Mouse (Mus musculus): ENCODE data around the gene Abhd12.

The Abhd12 gene

GRCm38 (mm10) chr2:150858724-150859487, 45.6 kb downstream of the Abhd12 start:
- no peak for DNase-seq (ENCODE audit: inconsistent age in 2 of 2, low spot score in 1 of 2)

- DNase-seq (ENCODE audit: inconsistent age in 2 of 2, low spot score in 1 of 2), result no peak
Observed at GRCm38 (mm10) chr2:150855186-150855585, 49.4 kb downstream of the Abhd12 start.

- DNase-seq (ENCODE audit: inconsistent age in 2 of 2, low spot score in 1 of 2), result no peak
Observed at GRCm38 (mm10) chr2:150851251-150851650, 53.3 kb downstream of the Abhd12 start.

GRCm38 (mm10) chr2:150847436-150847995, 57.0 kb downstream of the Abhd12 start:
- DNase-seq (ENCODE audit: inconsistent age in 2 of 2, low spot score in 1 of 2), result no peak

- peak in 1 of 2 experiments; percentile 36 for DNase-seq (ENCODE audit: inconsistent age in 2 of 2, low spot score in 1 of 2)
Observed at GRCm38 (mm10) chr2:150844798-150845197, 59.7 kb downstream of the Abhd12 start.

GRCm38 (mm10) chr2:150842049-150842461, 62.5 kb downstream of the Abhd12 start:
- peak in 1 of 2 experiments; percentile 51 for DNase-seq (ENCODE audit: inconsistent age in 2 of 2, low spot score in 1 of 2)

GRCm38 (mm10) chr2:150841109-150841508, 63.4 kb downstream of the Abhd12 start:
- DNase-seq (ENCODE audit: inconsistent age in 2 of 2, low spot score in 1 of 2), result no peak

- peak; percentile 75 to 81 for DNase-seq (ENCODE audit: inconsistent age in 2 of 2, low spot score in 1 of 2)
Observed at GRCm38 (mm10) chr2:150839686-150840471, 64.7 kb downstream of the Abhd12 start.

- DNase-seq (ENCODE audit: inconsistent age in 2 of 2, low spot score in 1 of 2), result no peak
Observed at GRCm38 (mm10) chr2:150837781-150838180, 66.8 kb downstream of the Abhd12 start.

GRCm38 (mm10) chr2:150836906-150837305, 67.6 kb downstream of the Abhd12 start:
- no peak for DNase-seq (ENCODE audit: inconsistent age in 2 of 2, low spot score in 1 of 2)

- DNase-seq (ENCODE audit: inconsistent age in 2 of 2, low spot score in 1 of 2), result no peak
Observed at GRCm38 (mm10) chr2:150835975-150836374, 68.6 kb downstream of the Abhd12 start.

GRCm38 (mm10) chr2:150834616-150835015, 69.9 kb downstream of the Abhd12 start:
- DNase-seq (ENCODE audit: inconsistent age in 2 of 2, low spot score in 1 of 2), result no peak

GRCm38 (mm10) chr2:150832029-150832428, 72.5 kb downstream of the Abhd12 start:
- DNase-seq (ENCODE audit: inconsistent age in 2 of 2, low spot score in 1 of 2), result no peak

GRCm38 (mm10) chr2:150830911-150831441, 73.6 kb downstream of the Abhd12 start:
- DNase-seq (ENCODE audit: inconsistent age in 2 of 2, low spot score in 1 of 2), result no peak

- no peak for DNase-seq (ENCODE audit: inconsistent age in 2 of 2, low spot score in 1 of 2)
Observed at GRCm38 (mm10) chr2:150830011-150830410, 74.5 kb downstream of the Abhd12 start.

GRCm38 (mm10) chr2:150828654-150829053, 75.9 kb downstream of the Abhd12 start:
- no peak for DNase-seq (ENCODE audit: inconsistent age in 2 of 2, low spot score in 1 of 2)

- no peak for DNase-seq (ENCODE audit: inconsistent age in 2 of 2, low spot score in 1 of 2)
Observed at GRCm38 (mm10) chr2:150828164-150828563, 76.4 kb downstream of the Abhd12 start.

GRCm38 (mm10) chr2:150826426-150826825, 78.1 kb downstream of the Abhd12 start:
- DNase-seq (ENCODE audit: inconsistent age in 2 of 2, low spot score in 1 of 2), result peak; percentile 90 to 91

GRCm38 (mm10) chr2:150822987-150823386, 81.6 kb downstream of the Abhd12 start:
- no peak for DNase-seq (ENCODE audit: inconsistent age in 2 of 2, low spot score in 1 of 2)

GRCm38 (mm10) chr2:150820720-150821119, 83.8 kb downstream of the Abhd12 start:
- no peak for DNase-seq (ENCODE audit: inconsistent age in 2 of 2, low spot score in 1 of 2)

GRCm38 (mm10) chr2:150818742-150819141, 85.8 kb downstream of the Abhd12 start:
- DNase-seq (ENCODE audit: inconsistent age in 2 of 2, low spot score in 1 of 2), result no peak

All from adrenal gland, adult (tissue).